Mouse (Mus musculus) midbrain, postnatal 0 days (tissue): ENCODE results near the gene Dhdds. TPM values are rescaled to one million over a fixed set of nuclear protein-coding genes. Genes with fewer than 3 reads are reported as not detected.

Experiments
- ATAC-seq: fragments of 200-750 bp; cut with Nextera tagmentation; 2 replicates; pipeline ENCODE4 v1.8.0; 2017; ENCODE audit warnings: moderate number of reproducible peaks, mild to moderate bottlenecking, moderate TSS enrichment, moderate library complexity; ENCODE audit not compliant: low FRiP score
- DNase-seq: peaks from one replicate; pipeline ENCODE4 v3.0.0-alpha.2; 2015; ENCODE audit warnings: low spot score
- H3K27ac ChIP-seq: fragments of 300-500 bp; sonication (generic); 2 replicates; pipeline ENCODE4 v1.5.1; 2014; ENCODE audit warnings: low read depth, mild to moderate bottlenecking, low read length, mixed read lengths
- H3K27me3 ChIP-seq: fragments of 300-500 bp; sonication (generic); 2 replicates; pipeline ENCODE4 v1.6.1; 2014; ENCODE audit warnings: low read length, control low read depth, mixed read lengths; ENCODE audit not compliant: insufficient read depth
- H3K36me3 ChIP-seq: fragments of 300-500 bp; sonication (generic); 2 replicates; pipeline ENCODE4 v1.6.1; 2014; ENCODE audit warnings: low read length, control low read depth, mixed read lengths; ENCODE audit not compliant: insufficient read depth
- H3K4me1 ChIP-seq: fragments of 300-500 bp; sonication (generic); 2 replicates; pipeline ENCODE4 v1.6.1; 2014; ENCODE audit warnings: mild to moderate bottlenecking, control low read depth, antibody characterized with exemption, low read length, mixed read lengths; ENCODE audit not compliant: insufficient read depth
- H3K4me2 ChIP-seq: fragments of 300-500 bp; sonication (generic); 2 replicates; pipeline ENCODE4 v1.6.1; 2014; ENCODE audit warnings: low read depth, mild to moderate bottlenecking, low read length, mixed read lengths; ENCODE audit not compliant: poor library complexity, severe bottlenecking
- H3K4me3 ChIP-seq: fragments of 300-500 bp; sonication (generic); 2 replicates; pipeline ENCODE4 v1.5.1; 2014; ENCODE audit warnings: low read depth, mild to moderate bottlenecking, low read length, moderate library complexity
- H3K9ac ChIP-seq: fragments of 300-500 bp; sonication (generic); replicated peaks from 2 replicates; pipeline ENCODE4 v1.6.1; 2014; ENCODE audit warnings: mild to moderate bottlenecking, low read length, moderate library complexity, mixed read lengths; ENCODE audit not compliant: poor library complexity, severe bottlenecking
- H3K9me3 ChIP-seq: fragments of 300-500 bp; sonication (generic); 2 replicates; pipeline ENCODE4 v1.6.1; 2016; ENCODE audit warnings: low read length, control low read depth
- CTCF ChIP-seq: IDR thresholded peaks from 2 replicates; pipeline ENCODE4 v1.5.1; 2016; ENCODE audit warnings: antibody characterized with exemption, mild to moderate bottlenecking
- WGBS: fragments of 180-500 bp; shearing (Covaris S2); extraction: QIAGEN DNeasy Blood & Tissue Kit; methylation state at CpG from one replicate; pipeline ENCODE4 v1.1.7; 2014; 5-methylcytosine and 5-hydroxymethylcytosine counted together
- polyA plus RNA-seq: library from polyadenylated mRNA; unstranded; fragments of >200 nt; fragmentation: Nextera tagmentation; extraction: Ambion mirVana; gene quantifications from 2 replicates; pipeline ENCODE4 v1.2.1, GENCODE M21; 2015
- total RNA-seq: library from RNA; depleted of rRNA; stranded (reverse); fragments of >200 nt; gene quantifications from 2 replicates; pipeline ENCODE4 v1.2.3, GENCODE M21; 2014

The Dhdds gene
- total and polyA plus RNA-seq, 2 experiments from 2014 or later = 38.3 to 46.2 TPM

- no peak overlapping the region for H3K9ac ChIP-seq
- H3K27ac ChIP-seq = no peak overlapping the region
- no peaks in the 10 kb centered on the region for H3K9me3 ChIP-seq
- WGBS = 95% methylated on average over 10 of the region's 10 CpGs
- ATAC-seq (no peak), DNase-seq (no peak)
- H3K4me1 ChIP-seq = no peaks in the 10 kb centered on the region
- no peak for TF ChIP-seq CTCF
- H3K4me3 ChIP-seq = no peak overlapping the region
- H3K27me3 ChIP-seq = no peaks in the 10 kb centered on the region
- no peak overlapping the region for H3K4me2 ChIP-seq
- H3K36me3 ChIP-seq = peaks cover 34% of the 10 kb centered on the region
Observed at GRCm38 (mm10) chr4:133978021-133978711, 22.6 kb downstream of the Dhdds start.

GRCm38 (mm10) chr4:133971741-133972140 lies 29.0 kb downstream of the Dhdds start:
- Histone ChIP-seq H3K9ac (no peak overlapping the region), H3K36me3 (peaks cover 3% of the 10 kb centered on the region; the same call in 1 of the 2 replicates), H3K27ac (no peak overlapping the region), H3K9me3 (no peaks in the 10 kb centered on the region), H3K4me1 (0 out of 2 replicates have a peak, but pooled peaks cover 5% of the 10 kb centered on the region), H3K4me2 (no peak overlapping the region), H3K27me3 (no peaks in the 10 kb centered on the region), H3K4me3 (no peak overlapping the region)
- DNase-seq = peak; percentile 54
- TF ChIP-seq CTCF = no peak
- WGBS = 73% methylated on average over 8 of the region's 8 CpGs
- no peak for ATAC-seq

- no peak overlapping the region for H3K9ac ChIP-seq
- no peak overlapping the region for H3K4me3 ChIP-seq
- no peak overlapping the region for H3K4me2 ChIP-seq
- TF ChIP-seq CTCF = no peak
- DNase-seq (peak; percentile 61), ATAC-seq (no peak)
- no peaks in the 10 kb centered on the region for H3K9me3 ChIP-seq
- no peaks in the 10 kb centered on the region; the same call in 1 of the 2 replicates for H3K36me3 ChIP-seq
- WGBS = 63% methylated on average over 13 of the region's 13 CpGs
- no peaks in the 10 kb centered on the region for H3K27me3 ChIP-seq
- H3K4me1 ChIP-seq = 0 out of 2 replicates have a peak, but pooled peaks cover 10% of the 10 kb centered on the region
- no peak overlapping the region for H3K27ac ChIP-seq
Observed at GRCm38 (mm10) chr4:133970876-133971275, 29.8 kb downstream of the Dhdds start.

GRCm38 (mm10) chr4:133970196-133970595 lies 30.5 kb downstream of the Dhdds start:
- Histone ChIP-seq H3K4me3 (no peak overlapping the region), H3K27ac (no peak overlapping the region), H3K9me3 (no peaks in the 10 kb centered on the region), H3K4me2 (no peak overlapping the region), H3K4me1 (0 out of 2 replicates have a peak, but pooled peaks cover 10% of the 10 kb centered on the region), H3K9ac (no peak overlapping the region), H3K36me3 (no peaks in the 10 kb centered on the region; the same call in 1 of the 2 replicates), H3K27me3 (no peaks in the 10 kb centered on the region)
- no peak for ATAC-seq
- WGBS = 12% methylated on average over 4 of the region's 4 CpGs
- DNase-seq = peak; percentile 78
- peak; percentile 46 for TF ChIP-seq CTCF

- H3K4me3 ChIP-seq = no peak overlapping the region
- TF ChIP-seq CTCF = no peak
- no peak for ATAC-seq
- peak; percentile 48 for DNase-seq
- H3K9ac ChIP-seq = 0 out of 2 replicates have a peak overlapping the region, but pooled peaks have one; percentile 42
- WGBS = 44% methylated on average over 8 of the region's 8 CpGs
- H3K27ac ChIP-seq = peak overlapping the region; percentile 99
- no peaks in the 10 kb centered on the region for H3K9me3 ChIP-seq
- H3K4me1 ChIP-seq = 0 out of 2 replicates have a peak, but pooled peaks cover 10% of the 10 kb centered on the region
- peaks cover 3% of the 10 kb centered on the region; the same call in 1 of the 2 replicates for H3K36me3 ChIP-seq
- H3K27me3 ChIP-seq = no peaks in the 10 kb centered on the region
- H3K4me2 ChIP-seq = peak overlapping the region; percentile 80; the same call in 1 of the 2 replicates
Observed at GRCm38 (mm10) chr4:133969114-133969770, 31.5 kb downstream of the Dhdds start.
